Mouse (Mus musculus) neural tube, embryonic 14.5 days (tissue): ENCODE data around the gene Stmnd1. TPM values are rescaled to one million over a fixed set of nuclear protein-coding genes. Genes with fewer than 3 reads are reported as not detected.

Experiments
- ATAC-seq: fragments of 200-750 bp; cut with Nextera tagmentation; 2 replicates; pipeline ENCODE4 v1.8.0; 2017; ENCODE audit warnings: low read depth, mild to moderate bottlenecking, moderate TSS enrichment, moderate library complexity
- H3K27ac ChIP-seq: fragments of 300-500 bp; sonication (generic); 2 replicates; pipeline ENCODE4 v1.5.1; 2014; ENCODE audit warnings: low read depth, mild to moderate bottlenecking, control low read depth, low read length, moderate library complexity, mixed read lengths
- H3K27me3 ChIP-seq: fragments of 300-500 bp; sonication (generic); 2 replicates; pipeline ENCODE4 v1.6.1; 2014; ENCODE audit warnings: low read length; ENCODE audit not compliant: control insufficient read depth, insufficient read depth
- H3K36me3 ChIP-seq: fragments of 300-500 bp; sonication (generic); 2 replicates; pipeline ENCODE4 v1.6.1; 2014; ENCODE audit warnings: low read length, mixed read lengths; ENCODE audit not compliant: control insufficient read depth, insufficient read depth
- H3K4me1 ChIP-seq: fragments of 300-500 bp; sonication (generic); 2 replicates; pipeline ENCODE4 v1.6.1; 2014; ENCODE audit warnings: low read length; ENCODE audit not compliant: control insufficient read depth, insufficient read depth
- H3K4me2 ChIP-seq: fragments of 300-500 bp; sonication (generic); 2 replicates; pipeline ENCODE4 v1.6.1; 2014; ENCODE audit warnings: mild to moderate bottlenecking, low read depth, low read length, control low read depth
- H3K4me3 ChIP-seq: fragments of 300-500 bp; sonication (generic); 2 replicates; pipeline ENCODE4 v1.5.1; 2014; ENCODE audit warnings: low read depth, low read length, control low read depth, mixed read lengths
- H3K9ac ChIP-seq: fragments of 300-500 bp; sonication (generic); replicated peaks from 2 replicates; pipeline ENCODE4 v1.6.1; 2014; ENCODE audit warnings: low read depth, mild to moderate bottlenecking, control low read depth, low read length, mixed read lengths
- H3K9me3 ChIP-seq: fragments of 300-500 bp; sonication (generic); 2 replicates; pipeline ENCODE4 v1.6.1; 2016; ENCODE audit warnings: low read length; ENCODE audit not compliant: control insufficient read depth
- WGBS: fragments of 180-500 bp; shearing (Covaris S2); extraction: QIAGEN DNeasy Blood & Tissue Kit; methylation state at CpG from one replicate; pipeline ENCODE4 v1.1.7; 2014; 5-methylcytosine and 5-hydroxymethylcytosine counted together
- polyA plus RNA-seq: library from polyadenylated mRNA; unstranded; fragments of >200 nt; fragmentation: Nextera tagmentation; extraction: Ambion mirVana; gene quantifications from 2 replicates; pipeline ENCODE4 v1.2.1, GENCODE M21; 2014

Stmnd1 gene
- polyA plus RNA-seq, 1 experiment from 2014 or later = not detected

DNA sequence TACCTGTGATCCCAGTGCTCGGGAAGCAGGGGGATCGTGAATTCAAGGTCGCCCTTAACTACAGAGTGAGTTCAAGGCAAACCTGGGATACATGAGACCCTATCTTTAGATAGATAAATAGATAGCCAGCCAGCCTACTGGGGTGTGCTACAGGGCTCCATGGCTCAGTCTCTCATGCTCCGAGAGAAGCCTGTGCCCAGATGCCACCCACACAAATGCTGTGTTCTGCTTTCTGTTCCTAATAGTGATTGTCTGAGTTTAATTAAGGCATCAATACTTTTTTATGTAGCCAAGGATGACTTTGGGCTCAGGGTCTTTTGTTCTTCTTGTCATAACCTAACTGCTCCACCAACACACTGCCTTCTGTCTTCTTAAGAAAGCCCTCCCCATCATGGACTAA is 2.2 kb downstream of the Stmnd1 start:
- Histone ChIP-seq H3K4me1 (peaks cover 4% of the 10 kb centered on the region; the same call in 1 of the 2 replicates), H3K27me3 (no peaks in the 10 kb centered on the region), H3K9ac (no peak overlapping the region), H3K4me2 (no peak overlapping the region), H3K27ac (no peak overlapping the region), H3K4me3 (no peak overlapping the region), H3K36me3 (no peaks in the 10 kb centered on the region), H3K9me3 (no peaks in the 10 kb centered on the region)
- WGBS = 94% methylated on average over 4 of the region's 4 CpGs
- no peak for ATAC-seq

GRCm38 (mm10) chr13:46282543-46282942 is 9.0 kb downstream of the Stmnd1 start:
- H3K9ac ChIP-seq = no peak overlapping the region
- H3K4me2 ChIP-seq = no peak overlapping the region
- no peak overlapping the region for H3K27ac ChIP-seq
- ATAC-seq = no peak
- H3K4me1 ChIP-seq = no peaks in the 10 kb centered on the region
- WGBS = 95% methylated on average over 2 of the region's 2 CpGs
- H3K4me3 ChIP-seq = no peak overlapping the region
- no peaks in the 10 kb centered on the region for H3K36me3 ChIP-seq
- no peaks in the 10 kb centered on the region for H3K9me3 ChIP-seq
- H3K27me3 ChIP-seq = no peaks in the 10 kb centered on the region

DNA sequence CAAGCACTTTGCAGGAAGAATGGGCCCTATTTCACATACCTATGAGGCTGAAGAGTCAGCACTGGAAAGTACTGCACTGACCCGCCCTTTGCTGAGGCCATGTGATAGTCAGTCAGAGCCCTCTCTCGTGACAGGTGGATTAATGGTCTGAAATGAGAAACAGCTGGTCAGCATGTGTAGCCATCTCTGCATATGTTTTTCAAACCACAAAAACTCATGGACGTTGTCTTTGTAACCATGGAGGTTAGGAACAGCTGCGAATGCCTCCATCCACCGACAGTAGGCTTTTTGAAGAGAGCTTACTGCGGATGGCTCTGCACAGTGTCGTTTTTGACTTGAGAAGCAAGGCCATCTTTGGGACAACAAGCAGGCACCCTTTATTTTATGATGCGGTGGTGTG is 14.3 kb downstream of the Stmnd1 start:
- H3K27me3 ChIP-seq = no peaks in the 10 kb centered on the region
- no peak overlapping the region for H3K4me2 ChIP-seq
- H3K4me3 ChIP-seq = no peak overlapping the region
- H3K27ac ChIP-seq = no peak overlapping the region
- no peaks in the 10 kb centered on the region for H3K36me3 ChIP-seq
- H3K9me3 ChIP-seq = no peaks in the 10 kb centered on the region
- WGBS = 79% methylated on average over 8 of the region's 8 CpGs
- no peak for ATAC-seq
- no peaks in the 10 kb centered on the region for H3K4me1 ChIP-seq
- no peak overlapping the region for H3K9ac ChIP-seq

GRCm38 (mm10) chr13:46288372-46288771 is 14.9 kb downstream of the Stmnd1 start:
- 84% methylated on average over 5 of the region's 5 CpGs for WGBS

DNA sequence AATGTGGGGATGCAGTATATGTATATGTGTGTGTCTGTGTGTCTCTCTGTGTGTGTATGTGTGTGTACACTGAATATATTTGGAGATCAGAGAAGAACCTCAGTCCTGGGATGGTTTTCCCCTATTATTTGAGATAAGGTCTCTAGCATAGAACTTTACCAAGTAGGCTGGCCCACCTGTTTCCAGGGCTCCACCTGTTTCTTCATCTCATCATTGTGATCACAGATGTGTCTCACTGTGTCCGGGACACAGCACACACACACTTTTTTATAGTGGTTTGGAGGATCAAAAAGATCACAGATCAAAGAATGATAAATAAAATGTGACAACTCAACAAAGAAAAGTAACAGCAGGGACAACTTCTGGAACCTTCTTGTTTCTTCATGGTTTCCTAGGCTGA is 17.0 kb downstream of the Stmnd1 start:
- no peaks in the 10 kb centered on the region for H3K9me3 ChIP-seq
- no peak overlapping the region for H3K4me2 ChIP-seq
- no peaks in the 10 kb centered on the region for H3K36me3 ChIP-seq
- H3K4me3 ChIP-seq = no peak overlapping the region
- H3K27ac ChIP-seq = no peak overlapping the region
- H3K27me3 ChIP-seq = no peaks in the 10 kb centered on the region
- 76% methylated on average over 1 of the region's 1 CpGs for WGBS
- H3K4me1 ChIP-seq = no peaks in the 10 kb centered on the region
- no peak overlapping the region for H3K9ac ChIP-seq
- no peak for ATAC-seq

More at GRCm38 (mm10) chr13:46288372-46288771, 14.9 kb downstream of the Stmnd1 start:
- no peak for ATAC-seq
- no peaks in the 10 kb centered on the region for H3K4me1 ChIP-seq
- H3K4me2 ChIP-seq = no peak overlapping the region
- H3K9me3 ChIP-seq = no peaks in the 10 kb centered on the region
- H3K4me3 ChIP-seq = no peak overlapping the region
- H3K36me3 ChIP-seq = no peaks in the 10 kb centered on the region
- H3K9ac ChIP-seq = no peak overlapping the region
- no peak overlapping the region for H3K27ac ChIP-seq
- no peaks in the 10 kb centered on the region for H3K27me3 ChIP-seq

DNA sequence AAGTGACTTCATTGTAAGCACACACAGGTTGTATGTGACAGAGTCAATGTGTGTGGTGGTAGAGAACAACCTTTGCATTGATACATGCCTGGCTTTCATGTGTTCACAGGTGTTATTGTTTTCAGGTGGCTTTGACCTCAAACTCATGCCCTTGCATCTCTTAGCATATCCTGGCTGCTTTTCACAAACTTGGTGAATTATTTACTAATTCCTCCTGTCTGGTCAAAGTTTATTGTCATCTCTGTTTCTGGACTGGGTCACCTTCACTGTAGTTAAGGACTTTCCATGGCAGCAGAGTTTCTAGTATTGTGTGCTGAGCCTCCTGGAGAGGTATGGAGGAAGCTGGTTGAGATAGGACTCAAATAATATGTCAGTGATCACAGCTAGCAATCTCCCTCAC is 20.8 kb downstream of the Stmnd1 start:
- H3K27ac ChIP-seq = no peak overlapping the region
- H3K4me2 ChIP-seq = no peak overlapping the region
- H3K4me1 ChIP-seq = no peaks in the 10 kb centered on the region
- ATAC-seq = no peak
- H3K27me3 ChIP-seq = no peaks in the 10 kb centered on the region
- H3K9ac ChIP-seq = no peak overlapping the region
- no peaks in the 10 kb centered on the region for H3K9me3 ChIP-seq
- H3K36me3 ChIP-seq = no peaks in the 10 kb centered on the region
- H3K4me3 ChIP-seq = no peak overlapping the region

DNA sequence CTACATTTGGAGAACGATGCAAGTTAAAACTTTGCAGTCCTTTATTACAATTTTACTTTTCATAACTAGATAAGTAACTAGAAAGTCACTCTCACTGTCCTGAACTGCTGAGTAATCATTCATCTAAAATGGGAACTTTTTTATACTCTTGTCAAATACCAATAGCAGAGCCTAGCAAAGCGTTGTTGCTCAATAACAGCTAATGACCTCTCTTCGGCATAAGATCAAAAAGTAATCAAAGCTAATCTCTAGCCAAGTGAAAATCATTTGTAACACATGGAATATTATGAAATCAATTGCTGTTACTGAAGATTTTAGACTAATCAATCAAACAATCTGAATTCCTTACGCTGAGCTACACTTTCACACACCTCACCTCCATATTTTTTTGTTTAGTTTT is 24.2 kb downstream of the Stmnd1 start:
- Histone ChIP-seq H3K4me3 (no peak overlapping the region), H3K4me1 (no peaks in the 10 kb centered on the region), H3K27ac (no peak overlapping the region), H3K4me2 (no peak overlapping the region), H3K27me3 (no peaks in the 10 kb centered on the region), H3K36me3 (no peaks in the 10 kb centered on the region), H3K9me3 (no peaks in the 10 kb centered on the region), H3K9ac (no peak overlapping the region)
- ATAC-seq = no peak
- WGBS = 94% methylated on average over 4 of the region's 4 CpGs

DNA sequence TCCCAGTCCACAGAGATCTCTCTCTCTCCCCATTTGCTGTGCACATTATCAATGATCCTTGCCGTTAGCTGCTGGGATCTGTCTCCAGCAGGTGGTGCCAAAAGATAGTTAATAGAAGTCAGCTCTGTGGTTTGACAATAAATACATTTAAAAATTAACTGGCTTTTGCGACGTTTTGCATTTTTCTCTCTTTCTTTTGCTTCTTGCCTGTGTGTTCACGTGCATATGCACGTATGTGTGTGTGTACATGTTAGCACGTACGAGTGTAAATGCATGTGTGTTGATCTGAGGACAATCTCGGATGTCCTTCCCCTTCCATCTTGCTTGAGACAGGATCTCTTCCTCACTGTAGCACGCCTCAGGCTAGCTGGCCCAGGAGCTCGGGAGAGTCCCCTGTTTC is 37.3 kb downstream of the Stmnd1 start:
- H3K4me3 ChIP-seq = no peak overlapping the region
- H3K9ac ChIP-seq = no peak overlapping the region
- H3K36me3 ChIP-seq = no peaks in the 10 kb centered on the region
- no peaks in the 10 kb centered on the region for H3K9me3 ChIP-seq
- H3K27me3 ChIP-seq = no peaks in the 10 kb centered on the region
- WGBS = 54% methylated on average over 10 of the region's 10 CpGs
- ATAC-seq = no peak
- no peak overlapping the region for H3K27ac ChIP-seq
- no peak overlapping the region for H3K4me2 ChIP-seq
- no peaks in the 10 kb centered on the region for H3K4me1 ChIP-seq

DNA sequence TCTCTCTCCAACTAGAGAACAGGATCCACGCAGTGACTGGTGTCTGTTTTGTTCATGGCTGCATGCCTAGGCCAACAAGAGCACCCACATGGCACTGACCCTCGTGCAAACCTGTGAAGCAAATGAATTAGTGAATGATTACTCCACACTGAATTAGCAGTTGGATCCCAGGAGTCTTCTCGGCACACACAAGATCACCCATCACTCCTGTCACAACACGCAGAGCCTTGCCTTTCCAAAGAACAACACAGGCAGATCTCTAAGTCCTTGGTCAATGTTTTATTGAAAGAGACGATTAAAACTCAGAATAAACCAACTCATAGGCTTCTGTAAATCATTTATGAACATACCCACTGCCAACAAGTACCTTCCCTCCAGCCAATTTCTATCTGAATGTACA is 39.7 kb downstream of the Stmnd1 start:
- H3K9me3 ChIP-seq = no peaks in the 10 kb centered on the region
- WGBS = 85% methylated on average over 5 of the region's 5 CpGs
- no peak overlapping the region for H3K9ac ChIP-seq
- no peak overlapping the region for H3K4me2 ChIP-seq
- H3K4me1 ChIP-seq = no peaks in the 10 kb centered on the region
- H3K4me3 ChIP-seq = no peak overlapping the region
- no peak overlapping the region for H3K27ac ChIP-seq
- H3K27me3 ChIP-seq = no peaks in the 10 kb centered on the region
- ATAC-seq = no peak
- no peaks in the 10 kb centered on the region for H3K36me3 ChIP-seq

GRCm38 (mm10) chr13:46315165-46315564 is 41.6 kb downstream of the Stmnd1 start:
- no peak overlapping the region for H3K9ac ChIP-seq
- H3K27me3 ChIP-seq = no peaks in the 10 kb centered on the region
- ATAC-seq = no peak
- no peak overlapping the region for H3K27ac ChIP-seq
- H3K4me2 ChIP-seq = no peak overlapping the region
- H3K4me3 ChIP-seq = no peak overlapping the region
- no peaks in the 10 kb centered on the region for H3K36me3 ChIP-seq
- WGBS = 83% methylated on average over 7 of the region's 7 CpGs
- no peaks in the 10 kb centered on the region for H3K9me3 ChIP-seq
- H3K4me1 ChIP-seq = no peaks in the 10 kb centered on the region
